Mouse (Mus musculus): ENCODE measurements around the gene Wipi2.

Wipi2 gene

DNA sequence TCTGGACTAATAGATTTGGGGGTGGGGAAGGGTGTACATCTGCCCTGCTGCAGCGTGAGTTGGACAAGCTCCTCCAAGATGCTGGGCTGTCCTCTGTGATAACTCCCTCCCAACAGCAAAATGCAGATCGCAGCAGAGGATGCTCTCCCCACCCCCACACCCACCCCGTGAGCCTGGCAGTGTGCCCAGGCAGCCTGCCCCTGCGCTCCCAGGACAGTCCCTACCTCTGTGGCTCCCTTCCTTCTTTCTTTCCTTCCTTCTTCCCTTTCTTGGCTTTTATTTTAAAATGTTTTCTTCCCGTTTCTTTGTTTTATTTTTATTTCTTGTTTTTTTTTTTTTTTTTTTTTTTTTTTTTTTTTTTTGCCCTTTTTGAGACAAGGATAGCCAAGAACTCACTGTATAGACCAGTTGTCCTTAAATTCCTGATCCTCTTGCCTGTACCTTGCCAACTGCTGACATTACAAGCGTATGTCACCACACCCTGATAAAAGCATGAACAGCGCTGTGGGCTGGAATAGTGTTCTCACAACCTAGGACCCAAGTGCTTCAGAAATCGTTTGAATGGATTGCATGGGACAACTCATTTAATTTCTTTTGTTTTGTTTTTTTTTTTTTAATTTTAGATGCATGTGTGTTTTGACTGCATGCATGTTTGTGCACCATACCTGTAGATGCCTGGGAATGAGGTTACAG is 66.4 kb downstream of the Wipi2 start:
- no peak for DNase-seq

DNA sequence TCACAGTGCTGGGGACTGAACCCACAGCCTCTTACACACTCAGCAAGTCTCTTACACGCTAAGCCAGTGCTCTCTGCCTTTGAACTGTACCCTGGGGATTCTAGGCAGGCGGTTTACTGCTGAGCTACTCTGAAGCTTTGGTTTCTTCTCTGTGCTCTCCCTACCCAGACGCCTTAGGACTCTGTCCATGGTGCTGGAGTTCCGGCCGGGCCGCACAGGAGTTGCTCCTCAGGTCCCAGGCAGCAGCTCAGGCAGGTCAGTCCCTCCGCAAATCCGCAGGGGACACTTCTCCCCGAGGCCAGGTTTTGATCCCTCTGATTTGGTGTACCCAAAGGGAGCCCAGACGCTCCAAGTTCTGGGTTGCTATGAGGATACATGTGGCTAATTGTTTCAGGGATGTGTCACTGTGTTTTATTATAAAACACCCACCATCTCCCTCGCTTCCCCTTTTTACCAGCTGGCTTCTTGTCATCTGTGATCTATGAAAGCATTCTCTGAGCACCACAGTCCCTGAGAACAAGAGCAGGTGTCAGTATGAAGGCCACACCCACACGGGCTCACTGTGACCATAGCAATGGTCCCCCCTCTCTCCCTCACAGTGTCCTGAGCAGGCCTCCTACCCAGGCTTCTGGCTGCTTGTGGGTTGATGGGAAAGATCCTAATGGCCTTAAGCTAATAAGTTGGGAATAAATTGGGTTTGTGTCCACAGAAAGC is 67.3 kb downstream of the Wipi2 start:
- peak; percentile 63 for DNase-seq

- no peak for DNase-seq
Measured at GRCm38 (mm10) chr5:142696258-142696657, 68.8 kb downstream of the Wipi2 start.

DNA sequence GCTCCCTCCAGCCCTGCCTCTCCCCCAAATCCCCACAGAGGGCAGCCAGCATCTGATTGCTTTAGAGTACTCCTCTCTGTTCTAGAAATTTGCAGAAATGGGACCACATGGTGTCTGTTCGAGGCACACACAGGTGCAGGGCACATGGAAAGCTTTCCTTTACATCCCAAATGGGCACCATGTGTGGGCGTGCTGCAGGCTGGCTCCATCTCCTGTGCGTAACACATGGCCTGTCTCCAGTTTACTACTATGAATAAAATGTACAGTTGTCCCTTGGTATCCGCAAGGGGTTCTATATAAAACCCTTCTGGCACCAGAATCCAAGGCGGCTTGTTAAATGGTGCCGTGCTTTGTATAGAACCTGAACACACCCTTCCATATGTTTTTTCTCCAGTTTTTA is 69.4 kb downstream of the Wipi2 start:
- DNase-seq = no peak

DNA sequence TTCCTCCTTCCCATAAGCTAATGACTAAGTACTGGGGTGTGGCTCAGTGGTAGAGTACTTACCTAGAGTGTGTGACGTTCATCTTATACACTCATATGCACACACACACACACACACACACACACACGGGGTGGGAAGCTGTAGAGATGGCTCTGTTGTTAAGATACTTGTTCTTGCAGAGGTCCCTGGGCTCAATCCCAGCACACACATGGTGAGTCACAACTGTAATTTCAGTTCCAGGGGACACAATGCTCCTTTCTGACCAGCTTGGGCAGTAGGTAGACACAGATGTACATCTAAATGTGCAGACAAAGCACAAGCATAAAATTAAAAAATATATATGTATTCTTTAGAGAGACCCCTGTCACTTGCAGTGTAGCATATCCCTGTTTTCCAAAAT is 70.2 kb downstream of the Wipi2 start:
- DNase-seq = no peak

GRCm38 (mm10) chr5:142700842-142701589 is 73.5 kb downstream of the Wipi2 start:
- DNase-seq = peak; percentile 48

- peak; percentile 69 for DNase-seq
Measured at GRCm38 (mm10) chr5:142701651-142702510, 74.4 kb downstream of the Wipi2 start.

DNA sequence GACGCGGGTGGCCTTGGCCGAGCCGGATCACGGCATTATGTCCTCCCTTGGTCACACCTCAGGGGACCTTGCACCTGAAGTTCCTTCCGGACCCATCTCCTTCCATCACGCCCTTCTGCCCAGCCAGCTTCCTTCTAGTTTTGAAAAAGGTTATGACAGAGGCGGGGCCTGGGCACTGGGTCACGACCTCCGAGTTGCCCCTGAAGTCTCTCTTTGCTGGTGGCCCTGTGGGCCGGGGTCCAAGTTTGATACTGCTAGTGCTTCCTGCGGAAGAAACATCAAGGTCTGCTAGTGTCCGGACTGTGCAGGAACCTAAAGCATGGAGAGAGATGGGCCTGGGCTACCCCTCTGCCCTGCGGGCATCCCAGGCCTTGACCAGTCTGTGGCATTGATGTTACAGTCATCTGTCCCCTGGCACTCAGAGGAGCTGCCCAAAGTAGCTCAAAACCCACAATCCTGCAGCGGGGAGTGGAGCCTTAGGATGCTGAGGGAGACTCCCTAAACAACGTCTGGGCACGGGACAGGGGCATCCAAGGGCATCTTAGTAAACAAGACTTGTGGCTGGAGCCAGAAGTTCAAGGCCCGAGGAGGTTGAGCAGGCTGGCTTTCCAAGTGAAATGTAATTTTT is 75.1 kb downstream of the Wipi2 start:
- no peak for DNase-seq

DNA sequence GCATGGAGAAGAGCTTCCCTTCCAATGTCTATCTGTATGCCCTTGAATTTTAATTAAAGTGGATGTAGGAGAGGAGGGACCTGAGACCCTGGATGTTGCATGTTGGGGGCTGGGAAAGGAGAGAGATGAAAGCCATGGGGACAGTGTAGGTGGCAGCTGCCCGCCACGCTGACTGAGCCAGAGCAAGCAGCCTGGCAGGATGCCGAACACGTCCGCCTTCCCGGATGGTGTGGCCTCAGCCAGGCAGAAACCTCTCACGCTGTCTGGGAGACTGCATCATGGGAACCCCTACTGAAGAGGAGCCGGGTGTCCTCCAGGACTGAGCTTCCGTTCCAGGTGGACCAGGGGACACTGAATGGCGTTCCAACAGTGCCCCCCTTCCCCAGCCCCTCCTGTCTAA is 76.1 kb downstream of the Wipi2 start:
- DNase-seq = no peak

- DNase-seq = no peak
Measured at GRCm38 (mm10) chr5:142707709-142708108, 80.2 kb downstream of the Wipi2 start.

DNA sequence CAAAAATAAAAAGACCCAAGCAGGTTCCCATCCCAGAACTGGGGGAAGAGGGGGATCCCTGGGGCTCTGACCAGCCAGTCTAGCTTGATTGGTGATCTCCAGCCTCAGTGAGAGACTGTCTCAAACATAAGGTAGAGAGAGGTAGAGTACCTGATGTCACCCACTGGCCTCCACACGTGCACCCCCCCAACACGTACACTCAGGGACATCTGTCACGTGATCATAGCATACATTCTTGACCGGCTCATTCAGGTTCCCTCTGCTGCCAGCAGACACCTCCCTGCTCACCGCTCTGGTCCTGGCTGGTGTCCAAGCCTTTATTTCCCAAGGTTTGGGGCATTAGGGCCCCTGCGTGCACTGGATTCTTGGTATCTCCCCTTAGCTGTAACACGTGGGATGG is 81.9 kb downstream of the Wipi2 start:
- DNase-seq = no peak

DNA sequence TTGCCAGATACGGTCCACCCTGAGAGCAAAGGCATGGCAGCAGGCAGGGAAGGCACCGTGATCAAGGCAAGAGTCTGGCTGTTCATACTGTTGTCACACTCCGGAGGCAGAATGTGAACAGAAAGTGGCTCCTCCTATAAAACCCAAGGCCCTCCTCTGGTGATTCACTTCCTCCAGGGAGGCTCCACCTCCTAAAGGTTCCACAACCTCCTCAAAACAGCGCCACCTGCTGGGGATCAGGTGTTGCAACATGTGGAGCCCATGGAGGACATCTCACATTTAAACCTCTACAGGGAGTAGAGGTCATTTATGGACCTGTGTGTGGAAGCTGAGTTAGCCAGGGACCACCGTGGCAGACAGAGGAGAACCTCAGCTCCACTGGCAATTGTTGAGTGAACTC is 84.9 kb downstream of the Wipi2 start:
- no peak for DNase-seq

DNA sequence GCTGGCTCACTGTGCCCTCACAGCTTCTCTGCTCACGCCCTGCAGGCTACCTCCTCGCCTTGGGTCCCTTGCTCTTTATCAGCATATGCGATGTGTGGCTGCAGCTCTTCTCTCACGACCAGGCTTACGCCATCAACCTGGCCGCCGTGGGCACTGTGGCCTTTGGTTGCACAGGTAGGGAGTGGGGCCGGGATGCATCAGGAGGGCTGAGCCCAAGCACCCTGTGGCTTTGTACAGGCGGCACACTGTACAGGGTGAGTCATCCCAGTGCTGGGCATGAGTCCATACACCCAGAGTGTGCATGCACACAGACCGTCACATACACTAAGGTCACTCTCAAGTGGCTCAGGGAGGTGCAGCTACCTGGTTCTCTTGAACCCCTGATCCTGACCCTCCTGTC is 86.5 kb downstream of the Wipi2 start:
- no peak for DNase-seq

DNA sequence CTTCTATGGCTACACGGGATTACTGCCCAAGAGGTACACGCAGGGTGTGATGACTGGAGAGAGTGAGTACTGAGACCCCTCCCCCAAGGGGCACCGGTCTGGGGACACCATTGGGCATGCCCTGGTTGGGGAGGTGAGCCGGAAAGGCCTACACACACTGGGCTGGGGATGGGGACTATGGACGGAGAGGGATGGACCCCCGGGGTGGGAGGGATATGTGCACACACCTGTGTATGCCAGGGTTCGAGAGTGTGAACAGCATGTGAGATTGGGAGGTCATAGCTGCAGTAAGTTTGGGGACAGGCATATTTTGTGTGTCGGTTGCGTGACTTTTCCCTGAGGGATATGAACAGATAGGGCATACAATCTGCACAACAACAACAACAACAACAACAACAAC is 87.6 kb downstream of the Wipi2 start:
- no peak for DNase-seq

DNA sequence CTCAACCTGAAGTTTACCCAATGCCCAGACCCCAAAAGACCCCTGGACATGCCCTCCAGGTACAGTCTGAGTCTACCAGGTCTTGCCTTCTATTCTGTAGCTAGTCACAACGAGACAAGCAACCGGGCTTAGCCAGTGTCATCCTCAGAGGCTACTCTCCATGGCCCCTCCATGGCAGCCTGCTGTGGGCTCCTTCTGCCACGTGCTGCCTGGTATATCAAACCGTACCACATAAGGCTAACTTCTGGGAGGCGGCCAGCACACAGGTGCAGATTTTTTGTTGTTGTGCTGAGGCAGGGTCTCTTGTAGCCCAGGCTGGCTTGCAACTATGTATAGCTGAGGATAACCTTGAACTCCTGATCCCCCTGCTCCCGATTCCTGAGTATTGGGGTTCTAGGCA is 88.6 kb downstream of the Wipi2 start:
- DNase-seq = no peak

GRCm38 (mm10) chr5:142718037-142718436 is 90.5 kb downstream of the Wipi2 start:
- DNase-seq = peak; percentile 78

DNA sequence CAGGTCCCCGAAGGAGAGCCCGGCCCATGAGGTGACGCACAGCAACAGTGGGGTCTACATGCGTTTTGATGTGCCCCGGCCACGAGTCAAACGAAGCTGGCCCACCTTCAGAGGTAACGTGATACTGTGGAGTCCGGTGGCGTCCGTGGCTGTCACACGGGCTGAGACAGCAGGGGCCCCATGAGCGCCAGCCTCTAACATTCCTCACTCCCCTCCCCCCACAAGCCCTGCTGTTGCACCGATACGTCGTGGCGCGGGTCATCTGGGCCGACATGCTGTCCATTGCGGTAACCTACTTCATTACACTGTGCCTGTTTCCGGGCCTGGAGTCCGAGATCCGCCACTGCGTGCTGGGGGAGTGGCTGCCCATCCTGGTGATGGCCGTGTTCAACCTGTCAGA is 91.0 kb downstream of the Wipi2 start:
- DNase-seq = no peak

DNA sequence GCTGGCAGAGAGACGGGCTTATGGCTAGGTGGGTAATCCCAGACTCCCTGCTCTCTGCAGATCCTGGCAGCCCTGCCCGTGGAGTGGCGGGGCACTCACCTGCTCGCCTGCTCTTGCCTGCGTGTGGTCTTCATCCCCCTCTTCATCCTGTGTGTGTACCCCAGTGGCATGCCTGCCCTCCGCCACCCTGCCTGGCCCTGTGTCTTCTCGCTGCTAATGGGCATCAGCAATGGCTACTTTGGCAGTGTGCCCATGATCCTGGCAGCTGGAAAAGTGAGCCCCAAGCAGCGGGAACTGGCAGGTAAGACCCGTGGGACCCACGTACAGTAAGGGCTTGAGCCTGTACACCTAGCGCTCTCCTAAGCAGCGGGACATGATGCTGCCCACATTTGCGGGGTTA is 92.4 kb downstream of the Wipi2 start:
- no peak for DNase-seq
